Mouse (Mus musculus): ENCODE data around the gene Crip3.

The Crip3 gene

GRCm38 (mm10) chr17:46428761-46429414, at the start of gene Crip3:
Gene Crip3, plus strand, starts transcription at chr17:46428926.
- ATAC-seq (ENCODE audit: insufficient number of reproducible peaks, low FRiP score, low TSS enrichment), result no peak

- peak; percentile 96 for ATAC-seq (ENCODE audit: insufficient number of reproducible peaks, low FRiP score, low TSS enrichment)
Measured at GRCm38 (mm10) chr17:46383294-46384060, 45.2 kb upstream of the Crip3 start, which contains the start of gene Zfp318. Gene Zfp318, plus strand, starts transcription at chr17:46383731.

DNA sequence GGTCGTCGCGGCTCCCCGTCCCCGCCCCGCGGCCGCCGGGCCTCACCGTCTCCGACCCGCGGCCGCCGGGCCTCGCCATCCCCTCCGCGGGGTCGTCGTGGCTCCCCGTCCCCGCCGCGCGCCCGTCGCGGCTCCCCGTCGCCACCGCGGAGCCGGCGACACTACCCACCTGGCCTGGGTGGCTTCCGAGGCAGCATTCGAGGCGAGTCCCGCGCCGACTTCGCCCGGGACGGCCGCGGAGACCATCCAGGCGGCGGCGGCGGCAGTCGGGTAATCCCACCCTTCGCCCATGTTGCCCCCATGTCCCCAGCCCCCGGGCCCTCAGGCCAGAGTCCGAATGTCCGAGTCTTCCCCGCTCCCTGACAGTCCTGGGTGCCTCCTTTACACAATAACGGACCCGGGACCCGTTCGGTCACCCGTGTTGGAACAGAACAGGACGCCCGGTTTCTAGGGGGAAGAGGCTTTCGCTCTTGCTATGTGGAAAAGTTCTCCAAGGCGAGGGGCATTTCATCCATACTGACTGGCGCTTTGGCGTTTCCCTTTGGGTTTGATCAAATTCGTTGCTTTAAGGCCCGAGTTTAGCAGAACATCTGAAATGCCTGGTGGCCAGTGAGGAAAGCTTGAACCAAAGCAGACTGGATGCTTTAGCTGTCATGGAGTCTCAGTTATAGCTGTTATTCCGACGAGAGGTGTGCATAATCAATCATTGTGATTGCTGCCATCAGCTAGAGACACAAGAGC, 44.5 kb upstream of the Crip3 start:
- peak; percentile 23; the same call in 1 of the 2 replicates for ATAC-seq (ENCODE audit: insufficient number of reproducible peaks, low FRiP score, low TSS enrichment)

- no peak for ATAC-seq (ENCODE audit: insufficient number of reproducible peaks, low FRiP score, low TSS enrichment)
Measured at GRCm38 (mm10) chr17:46388200-46388599, 40.5 kb upstream of the Crip3 start.

- ATAC-seq (ENCODE audit: insufficient number of reproducible peaks, low FRiP score, low TSS enrichment), result no peak
Measured at GRCm38 (mm10) chr17:46393012-46393411, 35.7 kb upstream of the Crip3 start.

DNA sequence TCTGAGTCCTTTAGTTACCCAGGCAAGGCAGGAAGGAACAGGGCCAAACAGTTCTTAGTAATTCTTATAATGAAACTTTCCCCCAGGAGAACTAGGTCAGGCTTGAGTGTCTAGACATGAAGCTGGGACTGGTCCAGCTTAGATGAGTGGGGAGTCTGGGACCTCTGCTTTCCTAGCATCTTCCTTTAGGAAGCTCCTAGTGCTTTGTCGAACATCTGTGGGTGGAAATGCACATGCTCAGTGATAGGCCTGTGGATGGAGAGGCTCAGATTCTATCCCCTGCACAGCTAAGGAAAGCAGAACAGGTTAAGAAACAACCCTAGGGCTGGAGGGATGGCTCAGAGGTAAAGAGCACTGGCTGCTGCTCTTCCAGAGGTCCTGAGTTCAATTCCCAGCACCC, 34.1 kb upstream of the Crip3 start:
- no peak for ATAC-seq (ENCODE audit: insufficient number of reproducible peaks, low FRiP score, low TSS enrichment)

- no peak for ATAC-seq (ENCODE audit: insufficient number of reproducible peaks, low FRiP score, low TSS enrichment)
Measured at GRCm38 (mm10) chr17:46408478-46408877, 20.2 kb upstream of the Crip3 start.

DNA sequence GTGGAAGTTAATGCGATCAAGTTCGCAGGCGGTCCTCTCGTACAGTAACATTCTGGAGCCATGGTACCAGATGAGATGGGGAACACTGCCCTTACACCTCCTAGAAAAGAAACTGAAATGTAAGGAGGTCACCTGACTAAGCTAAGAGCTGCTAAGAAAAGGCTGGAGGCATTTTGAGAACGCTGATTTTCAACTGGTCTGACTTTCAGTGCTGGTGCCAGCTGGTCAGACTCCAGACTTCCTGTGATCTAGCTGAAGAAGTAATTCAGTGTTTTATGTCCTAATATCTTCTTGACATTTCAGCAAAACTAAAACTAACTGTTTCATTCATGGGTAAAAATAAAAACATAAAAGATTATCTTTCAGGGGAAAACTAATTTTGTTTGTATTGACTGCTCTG, 10.1 kb upstream of the Crip3 start:
- no peak for ATAC-seq (ENCODE audit: insufficient number of reproducible peaks, low FRiP score, low TSS enrichment)

DNA sequence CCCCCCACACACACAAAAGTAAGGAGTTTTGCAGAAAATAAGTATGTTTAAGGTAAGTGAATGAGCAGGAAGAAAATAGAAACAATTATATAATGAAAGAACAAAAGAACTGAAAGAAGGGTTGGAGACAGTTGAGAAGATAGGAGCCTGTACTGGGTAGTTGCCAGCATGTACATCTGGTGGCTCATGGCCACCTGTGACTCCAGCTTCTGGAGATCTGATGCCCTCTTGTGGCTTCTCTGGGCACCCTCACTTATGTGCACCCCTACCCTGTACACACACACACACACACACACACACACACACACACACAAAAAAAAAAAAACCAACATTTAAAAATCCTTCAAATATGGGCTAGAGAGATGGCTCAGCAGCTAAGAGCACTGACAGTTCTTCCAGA, 9.0 kb upstream of the Crip3 start:
- no peak for ATAC-seq (ENCODE audit: insufficient number of reproducible peaks, low FRiP score, low TSS enrichment)

DNA sequence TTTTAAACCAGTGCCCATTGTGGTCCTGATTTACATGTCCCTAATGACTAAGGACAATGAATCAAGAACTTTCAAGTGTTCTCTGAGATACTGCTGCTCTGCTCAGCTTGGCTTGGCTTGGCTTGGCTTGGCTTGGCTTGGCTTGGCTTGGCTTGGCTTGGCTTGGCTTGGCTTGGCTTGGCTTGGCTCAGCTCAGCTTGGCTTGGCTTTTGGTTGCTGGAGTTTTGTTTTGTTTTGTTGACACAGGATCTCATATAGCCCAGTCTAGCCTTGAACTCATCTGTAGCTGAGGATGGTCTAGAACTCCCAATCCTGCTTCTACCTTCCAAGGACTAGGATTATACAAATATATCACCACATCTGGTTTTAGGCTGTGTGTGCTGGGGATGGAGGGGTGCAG, 2.2 kb upstream of the Crip3 start:
- ATAC-seq (ENCODE audit: insufficient number of reproducible peaks, low FRiP score, low TSS enrichment), result no peak

DNA sequence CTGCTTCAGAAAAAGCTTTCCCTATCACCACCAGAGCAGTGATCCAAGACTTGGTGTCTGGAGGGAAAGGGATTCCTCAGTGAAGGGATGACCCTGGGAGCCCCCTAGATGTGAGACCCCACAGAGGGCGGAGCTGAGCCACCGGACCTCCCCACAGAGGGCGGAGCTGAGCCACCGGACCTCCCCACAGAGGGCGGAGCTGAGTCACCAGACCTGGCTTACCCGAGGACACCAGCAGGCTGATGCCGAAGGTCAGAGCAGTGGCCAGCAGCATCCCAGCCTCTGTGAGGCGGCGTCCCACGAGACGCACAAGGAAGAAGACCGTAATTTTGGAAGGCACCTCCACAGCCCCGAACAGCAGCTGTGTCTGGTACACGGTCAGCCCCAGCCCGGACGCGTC, 4.9 kb downstream of the Crip3 start:
- ATAC-seq (ENCODE audit: insufficient number of reproducible peaks, low FRiP score, low TSS enrichment), result no peak

- 0 out of 2 replicates have a peak, but pooled peaks have one; percentile 61 for ATAC-seq (ENCODE audit: insufficient number of reproducible peaks, low FRiP score, low TSS enrichment)
Measured at GRCm38 (mm10) chr17:46436672-46437366, 8.1 kb downstream of the Crip3 start.

DNA sequence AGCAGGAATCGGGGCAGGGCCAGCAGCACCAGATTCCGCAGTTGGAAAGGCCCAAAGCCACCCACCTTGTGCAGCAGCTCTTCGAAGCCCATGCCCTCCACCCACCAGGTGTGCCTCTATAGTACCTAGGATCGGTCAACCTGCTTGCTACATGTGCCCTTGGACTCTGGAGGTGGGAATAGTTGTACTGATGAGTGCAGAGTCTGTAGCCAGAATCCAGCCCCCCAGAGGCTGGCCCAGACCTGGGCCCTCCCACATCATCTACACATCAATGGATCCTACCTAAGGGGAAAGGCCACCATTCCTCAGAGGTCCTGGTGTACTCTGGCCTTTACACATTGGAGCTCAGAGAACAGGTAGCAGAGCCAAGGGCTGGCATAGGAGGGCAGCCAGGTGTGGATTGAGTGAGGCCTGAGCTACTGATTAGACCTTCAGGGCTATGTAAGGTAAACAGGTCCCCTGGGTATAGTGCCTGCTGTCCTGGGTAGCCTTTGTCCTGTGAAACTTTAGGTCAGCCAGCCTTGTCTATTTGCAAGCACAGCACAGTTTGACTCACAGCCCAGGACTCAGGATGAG, 9.7 kb downstream of the Crip3 start, which contains the start of gene Slc22a7:
Gene Slc22a7 (minus strand): TSS at position 160 of the 576 bp plus-strand sequence.
- no peak for ATAC-seq (ENCODE audit: insufficient number of reproducible peaks, low FRiP score, low TSS enrichment)

DNA sequence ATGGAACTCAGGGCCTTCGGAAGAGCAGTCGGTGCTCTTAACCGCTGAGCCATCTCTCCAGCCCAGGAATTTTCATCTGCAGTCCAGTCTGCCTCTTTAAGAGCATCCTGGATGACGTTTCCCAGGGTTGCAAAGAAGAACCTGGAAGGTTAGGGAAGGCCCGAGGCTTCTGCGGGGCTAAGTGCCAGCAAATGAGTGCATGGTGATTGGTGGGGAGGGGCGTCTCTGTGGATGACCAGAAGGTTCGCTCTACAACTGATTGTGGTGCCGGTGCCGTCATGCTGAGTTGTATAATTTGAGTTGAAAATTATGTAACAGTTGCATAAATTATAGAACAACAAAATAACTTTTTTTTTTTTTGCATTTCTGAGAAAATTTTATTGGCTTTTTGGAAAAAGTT, 10.4 kb downstream of the Crip3 start:
- ATAC-seq (ENCODE audit: insufficient number of reproducible peaks, low FRiP score, low TSS enrichment), result no peak

DNA sequence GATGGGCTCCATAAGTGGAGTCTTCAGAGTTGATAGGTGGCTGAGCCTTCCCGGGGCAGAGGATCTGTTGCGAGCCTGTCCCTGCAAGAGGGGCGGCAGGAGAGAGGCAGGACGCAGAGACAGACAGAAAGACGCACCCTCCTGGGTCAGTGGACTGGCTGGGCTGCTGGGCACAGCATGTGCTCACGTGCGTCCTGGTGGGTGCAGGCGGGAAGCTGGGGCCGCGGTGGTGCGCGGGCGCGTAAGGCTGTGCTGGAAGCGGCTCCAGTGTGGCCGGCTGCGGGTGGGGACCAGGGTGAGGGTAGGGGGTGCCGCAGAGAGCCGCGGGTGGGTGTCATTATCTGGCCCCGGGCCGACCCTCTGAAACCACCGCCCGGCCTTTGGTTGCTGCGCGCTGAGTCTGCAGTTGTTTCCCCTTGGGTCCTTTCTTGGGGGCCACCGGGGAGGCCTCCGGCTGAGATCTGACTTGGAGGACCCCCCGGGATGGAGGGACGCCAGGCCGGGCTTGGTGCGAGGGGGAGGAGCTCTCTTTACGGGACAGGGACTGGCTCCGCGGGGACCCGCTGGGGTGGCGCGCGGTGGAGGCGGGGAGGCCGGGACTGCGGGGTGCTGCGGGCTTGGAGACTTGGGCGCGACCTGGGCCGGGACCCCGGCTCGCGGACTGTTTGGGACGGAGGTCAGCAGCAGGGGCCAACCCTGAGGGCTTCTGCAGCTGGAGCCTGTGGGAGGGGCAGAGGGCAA, 16.3 kb downstream of the Crip3 start:
- ATAC-seq (ENCODE audit: insufficient number of reproducible peaks, low FRiP score, low TSS enrichment), result no peak

DNA sequence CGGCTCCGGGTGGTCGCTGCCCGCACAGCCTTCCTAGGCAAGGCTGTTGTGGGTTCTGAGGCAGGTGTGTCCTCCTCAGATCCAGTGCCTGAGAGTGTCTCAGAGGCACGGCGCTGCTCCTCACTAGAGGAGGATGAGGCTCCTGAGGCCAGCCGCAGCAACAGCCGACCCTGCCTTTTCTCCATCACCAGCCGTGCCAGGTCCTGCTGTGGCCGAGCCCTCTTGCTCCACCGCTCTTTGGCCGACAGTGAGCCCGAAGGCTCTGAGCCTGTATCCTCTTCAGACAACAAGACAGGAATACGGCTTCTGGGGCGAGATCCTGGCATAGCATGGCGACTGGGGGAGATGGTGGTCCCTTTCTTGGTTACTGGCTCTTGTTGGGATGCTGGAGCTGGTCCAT, 17.5 kb downstream of the Crip3 start:
- ATAC-seq (ENCODE audit: insufficient number of reproducible peaks, low FRiP score, low TSS enrichment), result no peak

DNA sequence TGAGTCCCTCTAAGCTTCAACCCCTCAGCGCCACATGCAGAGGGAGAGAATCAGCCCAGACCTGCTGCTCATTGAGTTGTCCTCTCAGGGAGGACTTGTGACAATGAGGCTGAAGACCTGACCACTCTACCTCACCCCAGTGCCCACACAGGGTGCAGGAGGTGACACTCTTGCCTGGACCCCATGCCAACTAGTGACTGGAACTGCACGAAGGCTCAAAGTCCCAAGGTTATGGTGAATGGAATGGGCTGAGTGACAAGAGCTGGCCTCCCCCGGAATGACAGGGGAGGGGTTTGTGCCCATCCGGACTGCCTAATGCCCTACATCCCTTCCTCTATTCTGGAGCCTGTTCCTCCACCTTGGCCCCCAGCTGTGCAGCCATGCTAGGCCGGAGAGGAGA, 24.0 kb downstream of the Crip3 start:
- ATAC-seq (ENCODE audit: insufficient number of reproducible peaks, low FRiP score, low TSS enrichment), result no peak

GRCm38 (mm10) chr17:46453302-46453948, 24.7 kb downstream of the Crip3 start:
- no peak for ATAC-seq (ENCODE audit: insufficient number of reproducible peaks, low FRiP score, low TSS enrichment)

GRCm38 (mm10) chr17:46453970-46454411, 25.3 kb downstream of the Crip3 start:
- ATAC-seq (ENCODE audit: insufficient number of reproducible peaks, low FRiP score, low TSS enrichment), result no peak

All from cerebellum, adult (tissue).